Mouse (Mus musculus): ENCODE results near the gene Tmco1. TPM values are rescaled to one million over a fixed set of nuclear protein-coding genes. Genes with fewer than 3 reads are reported as not detected.

The Tmco1 gene
- total and polyA plus RNA-seq, 3 experiments: 110 to 128 TPM; not detected in 1

DNA sequence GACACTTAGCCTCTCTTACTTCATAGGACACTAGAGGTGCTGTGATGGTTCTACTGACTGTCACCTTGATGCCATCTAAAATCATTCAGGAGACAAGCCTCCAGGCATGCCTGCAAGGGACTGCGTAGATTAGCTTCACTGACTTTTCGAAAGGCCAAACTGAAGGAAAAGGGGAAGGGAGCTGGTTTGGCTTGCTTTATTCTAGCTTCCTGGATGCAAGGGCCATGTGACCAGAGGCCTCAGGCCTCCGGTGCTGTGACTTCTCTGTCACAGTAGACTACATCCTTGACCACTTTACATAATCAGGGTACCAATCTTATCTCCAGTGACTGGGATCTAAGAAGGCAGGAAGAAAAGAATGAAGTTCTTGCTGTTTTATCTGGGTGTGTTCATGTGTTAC, 28.2 kb downstream of the Tmco1 start:
- H3K27ac ChIP-seq (ENCODE audit: control insufficient read depth, low read depth, low read length): no peak overlapping the region

DNA sequence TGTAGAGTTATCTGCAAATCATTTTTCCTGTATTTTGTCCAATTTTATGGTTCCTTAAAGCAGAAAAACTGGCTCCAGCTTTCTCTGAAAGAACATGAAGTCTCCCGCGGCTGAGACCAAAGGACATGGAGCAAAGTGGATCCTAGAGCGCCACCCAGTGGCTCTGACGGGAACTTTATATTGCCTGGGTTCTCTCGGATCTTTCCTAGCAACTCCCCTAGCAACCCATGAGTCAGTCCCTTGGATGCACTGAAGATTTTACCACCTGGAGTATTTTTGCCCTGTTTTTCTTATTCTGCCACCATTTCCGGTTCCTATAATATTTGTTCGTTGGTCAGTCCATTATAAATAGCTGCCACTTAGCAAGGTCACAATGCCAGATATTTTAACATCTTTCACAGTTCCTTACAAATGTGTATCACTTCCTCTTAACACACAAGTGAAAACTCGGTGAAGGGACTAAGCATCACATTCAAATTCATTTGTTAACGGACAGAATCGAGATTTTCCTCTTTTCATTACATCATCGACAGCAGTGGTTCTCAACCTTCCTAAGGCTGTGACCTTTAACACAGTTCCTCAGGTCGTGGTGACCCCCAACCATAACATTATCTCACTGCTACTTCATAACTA, 29.4 kb downstream of the Tmco1 start:
- Histone ChIP-seq H3K36me3 (ENCODE audit: control insufficient read depth in 1 of 2, insufficient read depth in 2 of 2, low read length in 2 of 2) (peaks cover 0 to 7% of the 10 kb centered on the region in 2 experiments; a peak in 2 of 4 replicates), H3K9ac (ENCODE audit: control insufficient read depth, low read depth, low read length, poor library complexity, severe bottlenecking) (peak overlapping the region; percentile 21; the same call in 1 of the 2 replicates), H3K79me2 (ENCODE audit: control insufficient read depth, insufficient read depth, low read length, poor library complexity) (no peaks in the 10 kb centered on the region; the same call in 1 of the 2 replicates), H3K4me1 (ENCODE audit: control insufficient read depth in 1 of 2, insufficient read depth in 2 of 2, low read length in 2 of 2) (peaks cover 3 to 16% of the 10 kb centered on the region in 2 experiments), H3K27ac (ENCODE audit: control insufficient read depth, low read depth, low read length) (no peak overlapping the region), H3K27me3 (ENCODE audit: control insufficient read depth in 1 of 2, insufficient read depth in 2 of 2, low read length in 2 of 2) (no peaks in the 10 kb centered on the region), H3K9me3 (replicated peaks; ENCODE audit: insufficient read depth, low read length) (no peaks in the 10 kb centered on the region), H3K4me3 (ENCODE audit: control insufficient read depth in 1 of 2, insufficient read depth in 1 of 2, low read depth in 2 of 2, low read length in 2 of 2) (no peak overlapping the region)
- DNase-seq (ENCODE audit: low read depth, low spot score): peak; percentile 92
- TF ChIP-seq GABPA (IDR thresholded peaks at IDR 0.05; ENCODE audit: low read depth, low read length) (no peak), POLR2AphosphoS2 (IDR thresholded peaks at IDR 0.05; ENCODE audit: low read length) (no peak), POLR2AphosphoS5 (IDR thresholded peaks at IDR 0.05; ENCODE audit: borderline replicate concordance, low read depth, low read length) (no peak), CHD1 (IDR thresholded peaks at IDR 0.05; ENCODE audit: low read depth, low read length) (no peak), TBP (IDR thresholded peaks at IDR 0.05; ENCODE audit: low read depth, low read length) (no peak), JUND (IDR thresholded peaks at IDR 0.05; ENCODE audit: low read depth, low read length) (no peak), TAL1 (IDR thresholded peaks at IDR 0.05; ENCODE audit: low read length) (no peak), MEF2A (IDR thresholded peaks at IDR 0.05; ENCODE audit: extremely low read depth, insufficient replicate concordance, low read depth, low read length, poor library complexity, severe bottlenecking) (no peak), USF1 (IDR thresholded peaks at IDR 0.05; ENCODE audit: low read depth, low read length) (no peak), MYC (IDR thresholded peaks at IDR 0.05; ENCODE audit: low read depth, low read length) (no peak), USF2 (IDR thresholded peaks at IDR 0.05; ENCODE audit: borderline replicate concordance in 1 of 2, insufficient read depth in 1 of 2, low read depth in 1 of 2, low read length in 2 of 2) (no peak), NELFE (IDR thresholded peaks at IDR 0.05; ENCODE audit: low read depth, low read length) (no peak), RCOR1 (IDR thresholded peaks at IDR 0.05; ENCODE audit: low read depth, low read length) (no peak), SMC3 (IDR thresholded peaks at IDR 0.05; ENCODE audit: low read depth, low read length) (peak; percentile 83), ZMIZ1 (IDR thresholded peaks at IDR 0.05; ENCODE audit: low read depth, low read length) (no peak), ETS1 (IDR thresholded peaks at IDR 0.05; ENCODE audit: low read depth, low read length) (no peak), SIN3A (IDR thresholded peaks at IDR 0.05; ENCODE audit: low read length) (peak; percentile 65), TCF12 (IDR thresholded peaks at IDR 0.05; ENCODE audit: low read depth, low read length) (no peak), RAD21 (IDR thresholded peaks at IDR 0.05; ENCODE audit: low read depth, low read length) (peak; percentile 77), ZNF384 (IDR thresholded peaks at IDR 0.05; ENCODE audit: low read depth, low read length) (no peak; the same call in none of the 2 replicates), MAX (IDR thresholded peaks at IDR 0.05; ENCODE audit: low read length) (no peak), MAZ (IDR thresholded peaks at IDR 0.05; ENCODE audit: low read depth, low read length) (no peak), KAT2A (conservative IDR thresholded peaks at IDR 0.05; ENCODE audit: low read depth, low read length) (no peak), E2F4 (IDR thresholded peaks at IDR 0.05; ENCODE audit: borderline replicate concordance, low read depth, low read length) (no peak), HCFC1 (IDR thresholded peaks at IDR 0.05; ENCODE audit: low read depth, low read length) (no peak), POLR2A (IDR thresholded peaks at IDR 0.05; ENCODE audit: control insufficient read depth in 1 of 2, insufficient read depth in 1 of 2, low read depth in 1 of 2, low read length in 2 of 2, poor library complexity in 1 of 2) (no peak), UBTF (IDR thresholded peaks at IDR 0.05; ENCODE audit: borderline replicate concordance, insufficient read depth, low read depth, low read length) (no peak), ZC3H11A (IDR thresholded peaks at IDR 0.05; ENCODE audit: low read depth, low read length) (peak; percentile 79), ELF1 (IDR thresholded peaks at IDR 0.05; ENCODE audit: low read depth, low read length) (no peak)

More for the DNA sequence above, 28.2 kb downstream of the Tmco1 start:
- peaks cover 3 to 15% of the 10 kb centered on the region in 2 experiments for H3K4me1 ChIP-seq (ENCODE audit: control insufficient read depth in 1 of 2, insufficient read depth in 2 of 2, low read length in 2 of 2)
- peak; percentile 39 for TF ChIP-seq USF1 (IDR thresholded peaks at IDR 0.05; ENCODE audit: low read depth, low read length)
- no peak for TF ChIP-seq CHD1 (IDR thresholded peaks at IDR 0.05; ENCODE audit: low read depth, low read length)
- no peak for TF ChIP-seq MAZ (IDR thresholded peaks at IDR 0.05; ENCODE audit: low read depth, low read length)
- TF ChIP-seq MXI1 (IDR thresholded peaks at IDR 0.05; ENCODE audit: low read depth, low read length): no peak
- TF ChIP-seq NELFE (IDR thresholded peaks at IDR 0.05; ENCODE audit: low read depth, low read length): no peak
- no peak for DNase-seq (ENCODE audit: low read depth, low spot score)
- H3K9me3 ChIP-seq (replicated peaks; ENCODE audit: insufficient read depth, low read length): no peaks in the 10 kb centered on the region
- H3K4me3 ChIP-seq (ENCODE audit: control insufficient read depth in 1 of 2, insufficient read depth in 1 of 2, low read depth in 2 of 2, low read length in 2 of 2): no peak overlapping the region
- H3K36me3 ChIP-seq (ENCODE audit: control insufficient read depth in 1 of 2, insufficient read depth in 2 of 2, low read length in 2 of 2): peaks cover 2 to 7% of the 10 kb centered on the region in 2 experiments; a peak in 3 of 4 replicates
- no peak overlapping the region for H3K9ac ChIP-seq (ENCODE audit: control insufficient read depth, low read depth, low read length, poor library complexity, severe bottlenecking)
- H3K27me3 ChIP-seq (ENCODE audit: control insufficient read depth in 1 of 2, insufficient read depth in 2 of 2, low read length in 2 of 2): no peaks in the 10 kb centered on the region
- H3K79me2 ChIP-seq (ENCODE audit: control insufficient read depth, insufficient read depth, low read length, poor library complexity): no peaks in the 10 kb centered on the region; the same call in 1 of the 2 replicates
